Mouse (Mus musculus) heart, adult 2 months (tissue): ENCODE results near the gene Olfr569. TPM values are rescaled to one million over a fixed set of nuclear protein-coding genes. Genes with fewer than 3 reads are reported as not detected.

Experiments used
- DNase-seq, 2 experiments: peaks; one replicate each; pipeline ENCODE4 v3.0.0; 2021
- H3K27ac ChIP-seq: fragments of 200-600 bp; 2 replicates; pipeline ENCODE4 v1.8.1; 2022
- H3K27me3 ChIP-seq: fragments of 200-500 bp; 2 replicates; pipeline ENCODE4 v1.6.1; 2012; ENCODE audit warnings: mild to moderate bottlenecking, low read length, inconsistent platforms, mixed read lengths; ENCODE audit not compliant: control insufficient read depth, insufficient read depth
- H3K36me3 ChIP-seq: fragments of 200-500 bp; 2 replicates; pipeline ENCODE4 v1.6.1; 2012; ENCODE audit warnings: low read length, inconsistent platforms; ENCODE audit not compliant: control insufficient read depth, insufficient read depth
- H3K4me1 ChIP-seq: fragments of 200-500 bp; 2 replicates; pipeline ENCODE4 v1.6.1; 2011; ENCODE audit warnings: low read length; ENCODE audit not compliant: control insufficient read depth, insufficient read depth
- H3K4me3 ChIP-seq: fragments of 200-600 bp; 2 replicates; pipeline ENCODE4 v1.8.1; 2022
- H3K79me2 ChIP-seq: fragments of 200-500 bp; replicated peaks from 2 replicates; pipeline ENCODE4 v1.6.1; 2012; ENCODE audit warnings: mild to moderate bottlenecking, inconsistent platforms, low read length, moderate library complexity, mixed read lengths; ENCODE audit not compliant: control insufficient read depth, insufficient read depth
- H3K9ac ChIP-seq: fragments of 200-500 bp; 2 replicates; pipeline ENCODE4 v1.6.1; 2012; ENCODE audit warnings: low read depth, mild to moderate bottlenecking, control low read depth, inconsistent platforms, low read length, mixed read lengths
- CTCF ChIP-seq: fragments of 200-600 bp; IDR thresholded peaks from 2 replicates; pipeline ENCODE4 v1.8.1; 2022; ENCODE audit warnings: antibody characterized with exemption, mild to moderate bottlenecking, moderate library complexity
- EP300 ChIP-seq: fragments of 200-500 bp; IDR thresholded peaks from 2 replicates; pipeline ENCODE4 v1.6.1; 2011; ENCODE audit warnings: low read depth, low read length, control low read depth; ENCODE audit not compliant: insufficient read depth
- POLR2A ChIP-seq: fragments of 200-500 bp; IDR thresholded peaks from 2 replicates; pipeline ENCODE4 v1.6.1; 2011; ENCODE audit warnings: mild to moderate bottlenecking, low read depth, low read length, control low read depth; ENCODE audit not compliant: insufficient read depth
- WGBS: fragments of 180-500 bp; shearing (Covaris S2); methylation state at CpG from one replicate; pipeline ENCODE4 v1.1.7; 2018; 5-methylcytosine and 5-hydroxymethylcytosine counted together
- intact Hi-C: fragments of 180-260 bp; cut with DNase I; formaldehyde crosslinking; loops from one replicate; pipeline ENCODE4 v1.15.1; 2025
- polyA plus RNA-seq: library from polyadenylated mRNA; depleted of rRNA; stranded (reverse); fragments of >200 nt; gene quantifications from 2 replicates; pipeline ENCODE4 v1.2.3, GENCODE M21; 2012; rRNA removed
- total RNA-seq, 2 experiments: library from RNA; stranded (reverse); gene quantifications; 2 replicates each; pipeline ENCODE4 v1.2.3; 2021

Olfr569 gene
- total and polyA plus RNA-seq, 3 experiments = not detected

DNA sequence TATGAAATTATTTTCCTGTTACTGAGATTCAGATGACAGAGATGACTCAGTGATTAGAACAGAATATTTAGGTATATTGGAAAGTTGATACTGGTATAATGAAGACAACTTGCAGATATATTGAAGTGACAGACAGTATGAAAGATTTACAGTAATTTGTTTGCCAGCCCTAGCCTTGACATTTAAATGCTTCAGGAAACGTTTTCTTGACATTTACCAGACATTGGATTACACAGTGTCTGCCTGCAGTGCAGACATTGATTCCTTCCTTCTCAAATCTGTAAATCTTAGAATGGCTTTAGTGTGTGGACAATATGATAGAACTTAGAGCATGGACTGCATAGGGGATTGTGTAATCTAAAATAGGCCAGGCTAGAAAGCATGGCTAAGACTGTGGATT lies 24.6 kb upstream of the Olfr569 start:
- TF ChIP-seq EP300 (no peak), CTCF (no peak), POLR2A (no peak)
- H3K79me2 ChIP-seq = no peaks in the 10 kb centered on the region
- intact Hi-C loops = no loop called here
- H3K9ac ChIP-seq = no peak overlapping the region
- H3K27ac ChIP-seq = no peak overlapping the region
- WGBS = 16% methylated on average over 1 of the region's 1 CpGs
- DNase-seq = no peak
- no peaks in the 10 kb centered on the region for H3K36me3 ChIP-seq
- no peaks in the 10 kb centered on the region for H3K27me3 ChIP-seq
- no peak overlapping the region for H3K4me3 ChIP-seq
- H3K4me1 ChIP-seq = no peaks in the 10 kb centered on the region

DNA sequence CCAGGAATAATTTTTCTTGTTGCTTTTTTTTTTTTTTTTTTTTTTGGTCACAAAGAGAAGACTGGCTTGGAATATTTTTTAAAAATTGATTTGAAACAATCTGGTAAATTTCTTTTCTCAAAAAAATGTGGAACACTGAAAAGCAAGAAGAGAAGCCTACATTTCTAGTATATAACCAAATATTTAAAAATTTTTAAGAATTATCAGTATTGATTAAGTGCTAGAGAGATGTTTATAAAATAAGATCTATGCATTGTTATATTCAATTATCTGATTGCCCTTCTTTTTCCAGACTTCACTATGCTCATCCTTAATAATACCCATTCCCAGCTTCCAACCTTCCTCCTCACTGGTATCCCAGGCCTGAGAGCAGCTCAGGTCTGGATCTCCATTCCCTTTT lies 13.9 kb downstream of the Olfr569 start, which contains the start of gene Olfr568:
Olfr568 (plus strand) TSS at position 301 of the 400 bp plus-strand sequence.
- Histone ChIP-seq H3K79me2 (no peaks in the 10 kb centered on the region), H3K27ac (no peak within 1 kb of the TSS), H3K36me3 (no peaks in the 10 kb centered on the region), H3K9ac (no peak within 1 kb of the TSS), H3K4me3 (no peak within 1 kb of the TSS), H3K27me3 (no peaks in the 10 kb centered on the region), H3K4me1 (no peaks in the 10 kb centered on the region)
- TF ChIP-seq POLR2A = no peak
- no peak for TF ChIP-seq CTCF
- TF ChIP-seq EP300 = no peak
- intact Hi-C loops = no loop called here
- no peak for DNase-seq

DNA sequence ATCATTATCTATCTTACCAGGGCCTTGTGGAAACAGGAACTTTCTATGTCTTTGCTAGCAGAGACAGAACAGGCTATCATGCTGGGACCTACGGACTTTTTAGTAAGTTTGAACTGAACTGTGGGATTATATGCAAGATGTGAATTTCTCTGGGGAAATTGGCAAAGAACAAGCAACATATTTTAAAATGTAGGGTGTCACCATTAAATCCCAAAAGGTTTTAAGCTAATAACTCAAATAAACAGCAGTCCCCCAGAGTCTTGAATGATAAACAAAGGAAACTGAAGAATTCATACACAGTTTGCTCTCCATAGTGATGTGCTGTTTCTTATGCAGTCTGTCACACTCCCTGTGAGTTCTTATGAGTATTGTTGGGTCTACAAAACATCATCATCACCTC lies 32.0 kb downstream of the Olfr569 start, which contains the start of gene Olfr566:
Olfr566 (minus strand) TSS at position 101 of the 400 bp plus-strand sequence.
- intact Hi-C loops = no loop called here
- Histone ChIP-seq H3K4me3 (no peak within 1 kb of the TSS), H3K27ac (no peak within 1 kb of the TSS), H3K36me3 (no peaks in the 10 kb centered on the region), H3K4me1 (no peaks in the 10 kb centered on the region), H3K27me3 (no peaks in the 10 kb centered on the region), H3K9ac (no peak within 1 kb of the TSS), H3K79me2 (no peaks in the 10 kb centered on the region)
- TF ChIP-seq POLR2A (no peak), EP300 (no peak), CTCF (no peak)
- WGBS = 62% methylated on average over 1 of the region's 1 CpGs
- no peak for DNase-seq

DNA sequence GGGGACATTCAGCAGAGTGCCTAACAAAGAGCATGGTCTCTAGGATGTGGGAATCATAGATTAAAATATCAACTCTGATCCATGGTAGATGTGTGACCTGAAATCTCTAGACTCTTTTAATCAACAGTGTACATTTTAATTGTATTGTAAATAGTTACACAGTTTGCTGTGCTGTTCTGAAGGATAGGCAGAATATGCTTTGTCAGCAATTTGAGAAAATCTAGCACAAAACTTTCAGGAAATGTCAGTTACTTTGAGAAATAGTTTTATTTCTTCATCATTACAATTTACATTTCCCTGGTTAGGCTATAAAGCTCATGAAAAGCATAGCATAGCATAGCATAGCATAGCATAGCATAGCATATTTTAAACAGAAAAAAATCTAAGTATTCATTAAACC lies 34.9 kb downstream of the Olfr569 start:
- H3K4me3 ChIP-seq = no peak overlapping the region
- H3K9ac ChIP-seq = no peak overlapping the region
- H3K27me3 ChIP-seq = no peaks in the 10 kb centered on the region
- intact Hi-C loops = no loop called here
- H3K27ac ChIP-seq = no peak overlapping the region
- TF ChIP-seq POLR2A (no peak), CTCF (no peak), EP300 (no peak)
- H3K36me3 ChIP-seq = no peaks in the 10 kb centered on the region
- H3K79me2 ChIP-seq = no peaks in the 10 kb centered on the region
- no peaks in the 10 kb centered on the region for H3K4me1 ChIP-seq
- no peak for DNase-seq

Other genes with a start within 250 kb of the Olfr569 start
- not detected for gene Olfr555, start 232.1 kb downstream of the Olfr569 start, total RNA-seq
- gene Olfr555, start 232.1 kb downstream of the Olfr569 start, polyA plus RNA-seq = not detected in 2 replicates
- not detected for gene Olfr556, start 226.0 kb downstream of the Olfr569 start, total RNA-seq
- gene Olfr556, start 226.0 kb downstream of the Olfr569 start, polyA plus RNA-seq = not detected in 2 replicates
- 1 to 10 TPM; 8.1 to 9.5 TPM for gene Trim68, start 203.6 kb downstream of the Olfr569 start, total RNA-seq
- gene Trim68, start 203.6 kb downstream of the Olfr569 start, polyA plus RNA-seq = 20.4 and 33.3 TPM in 2 replicates
- not detected for gene Olfr557, start 195.0 kb downstream of the Olfr569 start, total RNA-seq
- gene Olfr557, start 195.0 kb downstream of the Olfr569 start, polyA plus RNA-seq = not detected in 2 replicates
- gene Olfr558, start 188.7 kb downstream of the Olfr569 start, total RNA-seq = 1 to 10 TPM; 3.0 to 3.8 TPM
- 3.5 and 8.4 TPM in 2 replicates for gene Olfr558, start 188.7 kb downstream of the Olfr569 start, polyA plus RNA-seq
- gene Olfr33, start 171.8 kb downstream of the Olfr569 start, total RNA-seq = not detected
- 0.33 TPM in 1 of 2 replicates, not detected in the other for gene Olfr33, start 171.8 kb downstream of the Olfr569 start, polyA plus RNA-seq
- not detected for gene Olfr559, start 163.4 kb downstream of the Olfr569 start, total RNA-seq
- gene Olfr559, start 163.4 kb downstream of the Olfr569 start, polyA plus RNA-seq = not detected in 2 replicates
- not detected for gene Olfr560, start 131.5 kb downstream of the Olfr569 start, total RNA-seq
- gene Olfr560, start 131.5 kb downstream of the Olfr569 start, polyA plus RNA-seq = 0.20 TPM in 2 replicates
- gene Olfr78, start 131.4 kb downstream of the Olfr569 start, total RNA-seq = under 1 TPM; 0.57 to 0.86 TPM
- gene Olfr78, start 131.4 kb downstream of the Olfr569 start, polyA plus RNA-seq = 6.2 and 12.7 TPM in 2 replicates
- gene Olfr561, start 119.7 kb downstream of the Olfr569 start, total RNA-seq = not detected
- not detected in 2 replicates for gene Olfr561, start 119.7 kb downstream of the Olfr569 start, polyA plus RNA-seq
- not detected for gene Olfr564, start 87.4 kb downstream of the Olfr569 start, total RNA-seq
- gene Olfr564, start 87.4 kb downstream of the Olfr569 start, polyA plus RNA-seq = not detected in 2 replicates
- not detected for gene Olfr566, start 32.1 kb downstream of the Olfr569 start, total RNA-seq
- gene Olfr566, start 32.1 kb downstream of the Olfr569 start, polyA plus RNA-seq = not detected in 2 replicates
- gene Olfr568, start 13.8 kb downstream of the Olfr569 start, total RNA-seq = not detected
- not detected in 2 replicates for gene Olfr568, start 13.8 kb downstream of the Olfr569 start, polyA plus RNA-seq
- gene Olfr570, start 3.7 kb upstream of the Olfr569 start, total RNA-seq = not detected
- gene Olfr570, start 3.7 kb upstream of the Olfr569 start, polyA plus RNA-seq = not detected in 2 replicates
- not detected for gene Olfr571, start 26.7 kb upstream of the Olfr569 start, total RNA-seq
- gene Olfr571, start 26.7 kb upstream of the Olfr569 start, polyA plus RNA-seq = not detected in 2 replicates
- not detected for gene Olfr572, start 33.5 kb upstream of the Olfr569 start, total RNA-seq
- not detected in 2 replicates for gene Olfr572, start 33.5 kb upstream of the Olfr569 start, polyA plus RNA-seq
- not detected for gene Olfr573-ps1, start 51.7 kb upstream of the Olfr569 start, total RNA-seq
- gene Olfr573-ps1, start 51.7 kb upstream of the Olfr569 start, polyA plus RNA-seq = not detected in 2 replicates
- gene Olfr574, start 57.6 kb upstream of the Olfr569 start, total RNA-seq = not detected
- not detected in 2 replicates for gene Olfr574, start 57.6 kb upstream of the Olfr569 start, polyA plus RNA-seq
- not detected for gene Olfr575, start 67.9 kb upstream of the Olfr569 start, total RNA-seq
- gene Olfr575, start 67.9 kb upstream of the Olfr569 start, polyA plus RNA-seq = not detected in 2 replicates
- not detected for gene Olfr576, start 71.8 kb upstream of the Olfr569 start, total RNA-seq
- gene Olfr576, start 71.8 kb upstream of the Olfr569 start, polyA plus RNA-seq = not detected in 2 replicates
- not detected for gene Olfr577, start 85.1 kb upstream of the Olfr569 start, total RNA-seq
- gene Olfr577, start 85.1 kb upstream of the Olfr569 start, polyA plus RNA-seq = not detected in 2 replicates
- gene Olfr578, start 98.4 kb upstream of the Olfr569 start, total RNA-seq = not detected
- not detected in 2 replicates for gene Olfr578, start 98.4 kb upstream of the Olfr569 start, polyA plus RNA-seq
- gene Olfr582, start 147.1 kb upstream of the Olfr569 start, total RNA-seq = not detected
- not detected in 2 replicates for gene Olfr582, start 147.1 kb upstream of the Olfr569 start, polyA plus RNA-seq
- not detected for gene Olfr583, start 160.4 kb upstream of the Olfr569 start, total RNA-seq
- not detected in 2 replicates for gene Olfr583, start 160.4 kb upstream of the Olfr569 start, polyA plus RNA-seq
- gene Olfr584, start 191.0 kb upstream of the Olfr569 start, total RNA-seq = not detected
- gene Olfr584, start 191.0 kb upstream of the Olfr569 start, polyA plus RNA-seq = not detected in 2 replicates
- not detected for gene Olfr585, start 206.8 kb upstream of the Olfr569 start, total RNA-seq
- not detected in 2 replicates for gene Olfr585, start 206.8 kb upstream of the Olfr569 start, polyA plus RNA-seq
- not detected for gene Olfr586, start 234.8 kb upstream of the Olfr569 start, total RNA-seq
- not detected in 2 replicates for gene Olfr586, start 234.8 kb upstream of the Olfr569 start, polyA plus RNA-seq
- not detected for gene Olfr588-ps1, start 250.0 kb upstream of the Olfr569 start, total RNA-seq
- not detected in 2 replicates for gene Olfr588-ps1, start 250.0 kb upstream of the Olfr569 start, polyA plus RNA-seq